Mouse (Mus musculus) neural tube, embryonic 11.5 days (tissue): Measurements from ENCODE around the gene Pom121. TPM values are rescaled to one million over a fixed set of nuclear protein-coding genes. Genes with fewer than 3 reads are reported as not detected.

Source experiments
- ATAC-seq: fragments of 200-750 bp; cut with Nextera tagmentation; 2 replicates; pipeline ENCODE4 v1.8.0; 2017; ENCODE audit warnings: moderate number of reproducible peaks, mild to moderate bottlenecking, moderate TSS enrichment, moderate library complexity; ENCODE audit not compliant: insufficient read depth, low FRiP score, low TSS enrichment
- DNase-seq: peaks from one replicate; pipeline ENCODE4 v3.0.0-alpha.2; 2015; ENCODE audit warnings: low spot score
- H3K27ac ChIP-seq: fragments of 300-500 bp; sonication (generic); 2 replicates; pipeline ENCODE4 v1.5.1; 2014; ENCODE audit warnings: low read depth, mild to moderate bottlenecking, low read length
- H3K27me3 ChIP-seq: fragments of 300-500 bp; sonication (generic); 2 replicates; pipeline ENCODE4 v1.6.1; 2014; ENCODE audit warnings: mild to moderate bottlenecking, low read length, mixed read lengths; ENCODE audit not compliant: control insufficient read depth, insufficient read depth
- H3K36me3 ChIP-seq: fragments of 300-500 bp; sonication (generic); 2 replicates; pipeline ENCODE4 v1.6.1; 2014; ENCODE audit warnings: mild to moderate bottlenecking, low read length, moderate library complexity, mixed read lengths; ENCODE audit not compliant: control insufficient read depth, insufficient read depth
- H3K4me1 ChIP-seq: fragments of 300-500 bp; sonication (generic); 2 replicates; pipeline ENCODE4 v1.6.1; 2014; ENCODE audit warnings: low read length, mixed read lengths; ENCODE audit not compliant: control insufficient read depth, insufficient read depth
- H3K4me2 ChIP-seq: fragments of 300-500 bp; sonication (generic); 2 replicates; pipeline ENCODE4 v1.6.1; 2014; ENCODE audit warnings: low read depth, mild to moderate bottlenecking, moderate library complexity
- H3K4me3 ChIP-seq: fragments of 300-500 bp; sonication (generic); 2 replicates; pipeline ENCODE4 v1.5.1; 2014; ENCODE audit warnings: low read depth, low read length
- H3K9ac ChIP-seq: fragments of 300-500 bp; sonication (generic); 2 replicates; pipeline ENCODE4 v1.6.1; 2014; ENCODE audit warnings: mild to moderate bottlenecking, low read length
- H3K9me3 ChIP-seq: fragments of 300-500 bp; sonication (generic); 2 replicates; pipeline ENCODE4 v1.6.1; 2016; ENCODE audit warnings: low read length; ENCODE audit not compliant: control insufficient read depth
- WGBS: fragments of 180-500 bp; shearing (Covaris S2); extraction: QIAGEN DNeasy Blood & Tissue Kit; methylation state at CpG from one replicate; pipeline ENCODE4 v1.1.7; 2014; 5-methylcytosine and 5-hydroxymethylcytosine counted together
- microRNA-seq: library from miRNA; unstranded; fragments of <30 nt; microRNA quantifications from one replicate; pipeline ENCODE4, GENCODE M21; 2016
- polyA plus RNA-seq: library from polyadenylated mRNA; unstranded; fragments of >200 nt; fragmentation: Nextera tagmentation; extraction: Ambion mirVana; gene quantifications from 2 replicates; pipeline ENCODE4 v1.2.1, GENCODE M21; 2014

Gene Pom121
- polyA plus RNA-seq, 1 experiment from 2014 or later: 19.9 TPM

DNA sequence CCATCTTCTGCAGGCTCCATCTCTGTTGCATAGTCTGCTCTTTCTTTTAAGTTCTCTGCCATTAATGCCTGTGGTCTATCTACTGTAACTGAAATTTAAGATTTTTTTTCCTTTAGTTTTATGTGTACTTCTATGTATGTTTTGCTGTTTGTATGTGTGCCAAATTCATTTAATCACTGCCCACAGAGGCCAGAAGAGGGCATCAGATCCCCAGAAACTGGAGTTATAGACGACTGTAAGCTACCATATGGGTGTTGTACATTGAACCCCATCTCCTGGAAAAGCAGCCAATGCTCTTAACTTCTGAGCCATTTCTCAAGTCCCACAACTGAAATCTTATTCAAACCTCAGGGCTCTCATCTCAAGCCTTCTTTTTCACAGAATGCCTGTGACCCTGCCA is 47.9 kb downstream of the Pom121 start:
- Histone ChIP-seq H3K4me2 (no peak overlapping the region), H3K9ac (no peak overlapping the region), H3K9me3 (no peaks in the 10 kb centered on the region), H3K36me3 (no peaks in the 10 kb centered on the region), H3K27ac (no peak overlapping the region), H3K27me3 (no peaks in the 10 kb centered on the region), H3K4me3 (no peak overlapping the region), H3K4me1 (no peaks in the 10 kb centered on the region)
- WGBS: 19% methylated on average over 1 of the region's 1 CpGs
- no peak for DNase-seq
- ATAC-seq: no peak

DNA sequence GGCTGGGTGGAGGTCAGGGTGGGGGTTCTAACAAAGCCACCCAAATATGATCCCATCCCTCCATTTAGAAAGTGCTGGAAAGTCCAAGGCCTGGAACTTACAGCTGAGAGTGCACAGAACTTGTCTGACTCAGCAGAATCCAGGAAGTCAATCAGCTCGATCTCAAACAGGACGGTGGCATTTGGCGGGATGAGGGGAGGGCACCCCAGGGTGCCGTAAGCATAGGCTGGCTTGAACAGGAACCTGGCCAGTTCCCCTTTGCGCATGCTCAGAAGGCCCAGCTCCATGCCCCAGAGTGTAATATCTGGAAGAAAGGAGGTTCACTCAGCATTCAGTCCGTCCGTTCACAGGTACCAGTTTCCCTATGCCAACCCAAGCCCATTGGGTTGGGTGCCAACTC is 48.4 kb downstream of the Pom121 start:
- no peak for DNase-seq
- no peaks in the 10 kb centered on the region for H3K4me1 ChIP-seq
- H3K9me3 ChIP-seq: no peaks in the 10 kb centered on the region
- H3K4me2 ChIP-seq: no peak overlapping the region
- 73% methylated on average over 7 of the region's 7 CpGs for WGBS
- H3K27me3 ChIP-seq: no peaks in the 10 kb centered on the region
- H3K27ac ChIP-seq: no peak overlapping the region
- H3K36me3 ChIP-seq: no peaks in the 10 kb centered on the region
- H3K4me3 ChIP-seq: no peak overlapping the region
- no peak overlapping the region for H3K9ac ChIP-seq
- ATAC-seq: no peak

DNA sequence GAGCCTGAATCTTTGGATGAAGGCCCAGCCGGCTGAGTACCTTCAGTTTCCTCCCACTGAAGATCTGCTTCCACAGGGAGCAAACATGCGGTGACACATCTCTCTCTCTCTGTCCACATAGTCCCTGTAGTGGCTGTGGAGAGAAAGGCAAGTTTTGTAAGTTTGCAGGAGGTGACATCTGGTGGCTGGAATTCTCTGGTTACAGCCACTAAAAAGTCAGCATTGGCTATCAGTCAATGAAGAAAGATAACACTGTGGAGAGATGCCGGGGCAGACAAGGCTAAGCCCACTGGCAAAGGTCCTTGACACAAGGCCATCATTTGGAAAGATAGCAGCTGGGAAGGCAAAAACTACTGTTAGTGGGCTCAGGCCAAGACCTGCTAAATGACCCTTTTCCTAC is 56.8 kb downstream of the Pom121 start:
- no peaks in the 10 kb centered on the region for H3K9me3 ChIP-seq
- no peak overlapping the region for H3K4me2 ChIP-seq
- H3K9ac ChIP-seq: no peak overlapping the region
- H3K4me3 ChIP-seq: no peak overlapping the region
- WGBS: 79% methylated on average over 3 of the region's 3 CpGs
- H3K27me3 ChIP-seq: no peaks in the 10 kb centered on the region
- no peaks in the 10 kb centered on the region for H3K36me3 ChIP-seq
- no peak for DNase-seq
- H3K27ac ChIP-seq: no peak overlapping the region
- H3K4me1 ChIP-seq: no peaks in the 10 kb centered on the region
- ATAC-seq: no peak

DNA sequence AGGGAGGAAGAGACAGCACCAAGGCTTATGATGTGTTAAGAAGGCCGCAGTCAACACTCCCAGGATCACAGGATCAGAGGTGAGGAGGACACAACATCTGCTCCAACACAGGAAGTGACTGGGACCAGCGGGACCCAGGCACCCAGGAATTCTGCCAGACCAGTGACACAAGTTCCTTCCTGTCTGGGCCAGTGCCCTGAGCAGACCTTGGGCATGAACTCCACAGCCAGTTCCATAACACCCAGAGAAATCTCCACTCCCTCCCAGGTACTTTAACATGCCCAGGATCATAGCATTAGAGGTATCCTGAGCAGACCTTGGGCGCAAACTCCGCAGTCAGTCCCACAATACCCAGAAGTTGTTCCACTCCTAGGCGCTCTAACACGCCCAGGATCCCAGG is 63.2 kb downstream of the Pom121 start:
- no peak for ATAC-seq
- Histone ChIP-seq H3K9me3 (no peaks in the 10 kb centered on the region), H3K9ac (no peak overlapping the region), H3K27me3 (no peaks in the 10 kb centered on the region), H3K4me3 (no peak overlapping the region), H3K4me2 (no peak overlapping the region), H3K36me3 (no peaks in the 10 kb centered on the region), H3K27ac (no peak overlapping the region), H3K4me1 (no peaks in the 10 kb centered on the region)
- no peak for DNase-seq
- whole genome bisulfite sequencing: 79% methylated on average over 6 of the region's 6 CpGs

DNA sequence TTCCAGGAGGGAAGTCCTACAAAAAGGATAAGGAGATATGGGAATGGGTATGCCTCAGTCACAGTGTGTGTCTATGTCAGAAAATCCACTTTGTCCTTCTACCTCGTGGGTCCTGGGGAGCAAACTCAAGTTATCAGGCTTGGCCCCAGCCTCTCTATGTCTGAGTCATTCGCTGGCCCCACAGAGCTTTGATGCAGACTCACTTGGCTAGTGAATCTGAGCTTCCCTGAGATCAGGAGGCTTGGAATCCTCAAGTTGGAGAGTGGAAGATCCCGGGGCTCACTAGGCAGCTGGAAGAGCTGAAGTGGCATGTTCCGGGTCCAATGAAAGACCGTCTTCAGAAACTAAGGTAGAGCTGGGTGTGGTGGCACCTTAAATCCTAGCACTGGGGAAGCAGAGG is 64.1 kb downstream of the Pom121 start:
- no peak overlapping the region for H3K9ac ChIP-seq
- H3K9me3 ChIP-seq: no peaks in the 10 kb centered on the region
- no peaks in the 10 kb centered on the region for H3K4me1 ChIP-seq
- ATAC-seq (no peak), DNase-seq (no peak)
- H3K27ac ChIP-seq: no peak overlapping the region
- no peaks in the 10 kb centered on the region for H3K36me3 ChIP-seq
- H3K4me3 ChIP-seq: no peak overlapping the region
- 85% methylated on average over 5 of the region's 5 CpGs for WGBS
- no peak overlapping the region for H3K4me2 ChIP-seq
- no peaks in the 10 kb centered on the region for H3K27me3 ChIP-seq

DNA sequence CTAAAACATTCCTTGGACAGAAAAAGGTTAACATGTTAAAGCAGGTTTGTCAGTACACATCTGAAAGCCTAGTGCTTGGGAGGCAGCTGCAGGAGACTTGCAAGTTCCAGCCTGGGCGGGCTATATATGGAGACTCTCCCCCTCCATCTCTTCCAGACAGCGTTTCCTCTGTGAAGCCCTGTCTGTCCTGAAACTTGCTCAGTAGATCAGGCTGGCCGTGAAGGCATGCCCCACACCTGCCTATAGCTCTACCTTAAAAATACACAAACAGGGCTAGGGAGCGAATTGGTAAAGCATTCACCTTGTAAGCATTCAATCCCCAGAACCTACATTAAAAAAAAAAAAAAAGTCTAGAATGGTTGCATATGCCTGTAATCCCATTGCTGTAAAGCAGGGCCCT is 64.9 kb downstream of the Pom121 start:
- ATAC-seq: no peak
- no peak overlapping the region for H3K9ac ChIP-seq
- no peak overlapping the region for H3K4me3 ChIP-seq
- DNase-seq: no peak
- no peaks in the 10 kb centered on the region for H3K27me3 ChIP-seq
- H3K27ac ChIP-seq: no peak overlapping the region
- 86% methylated on average over 4 of the region's 4 CpGs for WGBS
- no peaks in the 10 kb centered on the region for H3K9me3 ChIP-seq
- no peaks in the 10 kb centered on the region for H3K36me3 ChIP-seq
- H3K4me1 ChIP-seq: no peaks in the 10 kb centered on the region
- H3K4me2 ChIP-seq: no peak overlapping the region

Small RNAs within 50 kb of the gene (microRNA-seq; reads per million reads assigned to microRNA genes)
- gene Mir7033: 2.6 reads per million, percentile 2 among the genes with 10 or more reads in this experiment

Other genes with a start within 250 kb of the Pom121 start
- gene Tbl2, start 244.9 kb downstream of the Pom121 start, polyA plus RNA-seq: 19.3 and 23.2 TPM in 2 replicates
- 44.0 and 45.3 TPM in 2 replicates for gene Bcl7b, start 226.3 kb downstream of the Pom121 start, polyA plus RNA-seq
- gene Baz1b, start 207.3 kb downstream of the Pom121 start, polyA plus RNA-seq: 60.3 and 66.3 TPM in 2 replicates
- gene Fzd9, start 143.3 kb downstream of the Pom121 start, polyA plus RNA-seq: 9.0 and 9.5 TPM in 2 replicates
- gene Fkbp6, start 44.5 kb downstream of the Pom121 start, polyA plus RNA-seq: not detected in 2 replicates
- gene Trim50, start 41.3 kb downstream of the Pom121 start, polyA plus RNA-seq: not detected in 2 replicates
- 30.3 and 30.5 TPM in 2 replicates for gene Nsun5, start 24.6 kb downstream of the Pom121 start, polyA plus RNA-seq
- 55.5 and 57.3 TPM in 2 replicates for gene Hip1, start 150.6 kb upstream of the Pom121 start, polyA plus RNA-seq
- not detected in 2 replicates for gene Ccl26, start 169.0 kb upstream of the Pom121 start, polyA plus RNA-seq
- gene Ccl24, start 178.5 kb upstream of the Pom121 start, polyA plus RNA-seq: 0.48 and 1.1 TPM in 2 replicates
- gene Rhbdd2, start 238.1 kb upstream of the Pom121 start, polyA plus RNA-seq: 63.7 and 66.6 TPM in 2 replicates